Mouse (Mus musculus) CH12.LX (cell line): ENCODE data around the gene Cldn5. TPM values are rescaled to one million over a fixed set of nuclear protein-coding genes. Genes with fewer than 3 reads are reported as not detected.
A peak's percentile ranks its signal among the peaks of the same experiment; 100 is the strongest.

Source experiments
- DNase-seq: peaks from one replicate; pipeline ENCODE4 v3.0.0-alpha.2; 2013; ENCODE audit errors: extremely low read depth
- H3K27ac ChIP-seq: 2 replicates; pipeline ENCODE4 v1.5.1; 2012; ENCODE audit warnings: low read depth, mild to moderate bottlenecking, control low read depth, moderate library complexity; ENCODE audit not compliant: insufficient read depth
- H3K27me3 ChIP-seq: replicated peaks from 2 replicates; pipeline ENCODE3; 2012; ENCODE audit warnings: inconsistent platforms
- H3K36me3 ChIP-seq, 2 experiments: replicated peaks in 1 of 2; 2 replicates each; pipeline versions ENCODE3 to v1.6.1; 2012; ENCODE audit warnings: inconsistent platforms in 1 of 2, low read length in 1 of 2, mild to moderate bottlenecking in 1 of 2, mixed read lengths in 1 of 2, moderate library complexity in 1 of 2; ENCODE audit not compliant: control insufficient read depth in 1 of 2, insufficient read depth in 1 of 2
- H3K4me1 ChIP-seq, 2 experiments: 2 replicates each; pipeline ENCODE4 v1.6.1; 2012; ENCODE audit warnings: inconsistent platforms in 1 of 2, moderate library complexity in 1 of 2; ENCODE audit not compliant: insufficient read depth in 2 of 2, control insufficient read depth in 1 of 2
- H3K4me2 ChIP-seq: 2 replicates; pipeline ENCODE4 v1.6.1; 2012; ENCODE audit warnings: low read depth, mild to moderate bottlenecking, control low read depth; ENCODE audit not compliant: poor library complexity, insufficient read depth, severe bottlenecking
- H3K4me3 ChIP-seq, 3 experiments: fragments of 150-350 bp in 1 of 3; sonication (generic) in 1 of 3; replicated peaks in 1 of 3; 2 replicates each; pipeline versions ENCODE3 to v1.5.1; 2011 to 2012; ENCODE audit warnings: low read depth in 2 of 3, low read length in 2 of 3, mild to moderate bottlenecking in 2 of 3, moderate library complexity in 2 of 3, control low read depth in 1 of 3, improper control_type of control experiment in 1 of 3, inconsistent platforms in 1 of 3, mixed read lengths in 1 of 3; ENCODE audit not compliant: poor library complexity in 1 of 3
- H3K79me2 ChIP-seq: replicated peaks from 2 replicates; pipeline ENCODE4 v1.6.1; 2012; ENCODE audit warnings: mild to moderate bottlenecking, moderate library complexity; ENCODE audit not compliant: control insufficient read depth, poor library complexity, insufficient read depth, severe bottlenecking; ENCODE audit errors: extremely low read depth
- H3K9ac ChIP-seq: 2 replicates; pipeline ENCODE4 v1.6.1; 2012; ENCODE audit warnings: low read depth, mild to moderate bottlenecking, control low read depth, moderate library complexity; ENCODE audit not compliant: insufficient read depth
- H3K9me3 ChIP-seq: replicated peaks from 2 replicates; pipeline ENCODE3; 2012; ENCODE audit warnings: low read length, inconsistent platforms, mixed read lengths
- E2F4 ChIP-seq: IDR thresholded peaks from 2 replicates; pipeline ENCODE4 v1.6.1; 2011; ENCODE audit warnings: low read depth, low read length, improper control_type of control experiment; ENCODE audit not compliant: insufficient replicate concordance
- ELF1 ChIP-seq: IDR thresholded peaks from 2 replicates; pipeline ENCODE4 v1.6.1; 2014; ENCODE audit warnings: low read depth, mild to moderate bottlenecking, inconsistent platforms, low read length, improper control_type of control experiment
- EP300 ChIP-seq: IDR thresholded peaks from 2 replicates; pipeline ENCODE4 v1.6.1; 2011; ENCODE audit warnings: low read length, improper control_type of control experiment
- JUN ChIP-seq: IDR thresholded peaks from 2 replicates; pipeline ENCODE4 v1.6.1; 2011; ENCODE audit warnings: low read depth, mild to moderate bottlenecking, low read length, improper control_type of control experiment, moderate library complexity; ENCODE audit not compliant: insufficient read depth
- JUND ChIP-seq: conservative IDR thresholded peaks from 2 replicates; pipeline ENCODE4 v1.6.1; 2011; ENCODE audit warnings: low read depth, low read length, improper control_type of control experiment
- MAZ ChIP-seq: IDR thresholded peaks from 2 replicates; pipeline ENCODE4 v1.6.1; 2012; ENCODE audit warnings: low read depth, mild to moderate bottlenecking, inconsistent platforms, low read length, improper control_type of control experiment, moderate library complexity
- MXI1 ChIP-seq: IDR thresholded peaks from 2 replicates; pipeline ENCODE4 v1.6.1; 2011; ENCODE audit warnings: mild to moderate bottlenecking, low read depth, low read length, improper control_type of control experiment
- NELFE ChIP-seq: IDR thresholded peaks from 2 replicates; pipeline ENCODE4 v1.6.1; 2011; ENCODE audit warnings: low read depth, low read length, improper control_type of control experiment
- POLR2A ChIP-seq: IDR thresholded peaks from 2 replicates; pipeline ENCODE4 v1.6.1; 2011; ENCODE audit warnings: low read depth, mild to moderate bottlenecking, improper control_type of control experiment, low read length
- RAD21 ChIP-seq: IDR thresholded peaks from 2 replicates; pipeline ENCODE4 v1.6.1; 2011; ENCODE audit warnings: low read depth, mild to moderate bottlenecking, low read length, improper control_type of control experiment, moderate library complexity
- RCOR1 ChIP-seq: conservative IDR thresholded peaks from 2 replicates; pipeline ENCODE4 v1.6.1; 2012; ENCODE audit warnings: low read depth, mild to moderate bottlenecking, inconsistent platforms, low read length, improper control_type of control experiment
- ZKSCAN1 ChIP-seq: IDR thresholded peaks from 2 replicates; pipeline ENCODE4 v1.6.1; 2012; ENCODE audit warnings: low read depth, inconsistent platforms, low read length, improper control_type of control experiment, borderline replicate concordance
- ZNF384 ChIP-seq: IDR thresholded peaks from 2 replicates; pipeline ENCODE4 v1.6.1; 2012; ENCODE audit warnings: low read depth, low read length, improper control_type of control experiment, inconsistent platforms
- dilution Hi-C: fragments of 300-500 bp; cut with MboI; formaldehyde crosslinking; loops from 2 replicates; pipeline ENCODE4 v1.14.3; 2020; ENCODE audit warnings: low sequenced_read_pairs; ENCODE audit not compliant: extremely low pct_unique_long_range_greater_than_20kb, extremely low pct_ligation_motif_present
- in situ Hi-C: fragments of 300-500 bp; cut with MboI; formaldehyde crosslinking; loops from 3 replicates; pipeline ENCODE4 v1.14.3; 2019; ENCODE audit warnings: low sequenced_read_pairs, low pct_ligation_motif_present, low pct_unique_long_range_greater_than_20kb, mixed read lengths
- polyA plus RNA-seq: library from polyadenylated mRNA; unstranded; fragments of >175 nt; gene quantifications from 2 replicates; pipeline ENCODE4 v1.2.1, GENCODE M21; 2012; ENCODE audit warnings: low read depth; ENCODE audit not compliant: insufficient read length
- total RNA-seq, 2 experiments: library from RNA; depleted of rRNA; stranded (reverse); fragments of 300-350 nt in 1 of 2; fragments of >200 nt in 1 of 2; gene quantifications; 2 replicates each; pipeline ENCODE4 v1.2.3; 2012 to 2014

Cldn5 gene
- total RNA-seq (2012; rRNA removed) (not detected in 2 replicates), total RNA-seq (2014; rRNA removed) (not detected in 2 replicates), polyA plus RNA-seq (not detected in 2 replicates)

- Histone ChIP-seq H3K4me3 (no peak within 1 kb of the TSS), H3K9ac (no peak within 1 kb of the TSS), H3K27ac (no peak within 1 kb of the TSS), H3K79me2 (no peaks in the 10 kb centered on the region), H3K4me1 (no peaks in the 10 kb centered on the region), H3K36me3 (peaks cover 26 to 61% of the 10 kb centered on the region in 2 experiments), H3K9me3 (peaks cover 4% of the 10 kb centered on the region), H3K4me2 (no peak within 1 kb of the TSS), H3K27me3 (no peaks in the 10 kb centered on the region)
- DNase-seq: no peak
- dilution Hi-C loops (no loop called here), in situ Hi-C loops (loop anchor here (5.0 kb wide), 1 partner anchor 79 kb away; no protein-coding TSS in a partner anchor)
- TF ChIP-seq JUN: no peak
- no peak for TF ChIP-seq E2F4
- no peak for TF ChIP-seq NELFE
- no peak for TF ChIP-seq JUND
- no peak for TF ChIP-seq MAZ
- TF ChIP-seq EP300: no peak
- no peak for TF ChIP-seq POLR2A
- no peak for TF ChIP-seq RAD21
- no peak for TF ChIP-seq RCOR1
Observed at GRCm38 (mm10) chr16:18776556-18777100, at the start of gene Cldn5. Gene Cldn5 (plus strand): TSS chr16:18776847.

- dilution Hi-C loops: no loop called here
- H3K9me3 ChIP-seq: no peaks in the 10 kb centered on the region
- TF ChIP-seq ZNF384: peak; percentile 67
- TF ChIP-seq ELF1: no peak
- TF ChIP-seq, all 38 proteins: peak for 1
- Histone ChIP-seq H3K4me1 (peaks cover 0 to 17% of the 10 kb centered on the region in 2 experiments; a peak in 2 of 4 replicates), H3K4me3 (no peak overlapping the region), H3K79me2 (no peaks in the 10 kb centered on the region), H3K9ac (no peak overlapping the region), H3K27ac (no peak overlapping the region), H3K4me2 (no peak overlapping the region), H3K27me3 (peaks cover 3% of the 10 kb centered on the region), H3K36me3 (no peaks in the 10 kb centered on the region)
- in situ Hi-C loops: no loop called here
- peak; percentile 8 for DNase-seq
Observed at GRCm38 (mm10) chr16:18727536-18728499, 48.8 kb upstream of the Cldn5 start.

- Histone ChIP-seq H3K9me3 (no peaks in the 10 kb centered on the region), H3K4me2 (no peak overlapping the region), H3K4me1 (peaks cover 0 to 30% of the 10 kb centered on the region in 2 experiments; a peak in 2 of 4 replicates), H3K4me3 (no peak overlapping the region), H3K9ac (no peak overlapping the region), H3K27ac (no peak overlapping the region), H3K27me3 (peaks cover 3% of the 10 kb centered on the region), H3K36me3 (no peaks in the 10 kb centered on the region), H3K79me2 (no peaks in the 10 kb centered on the region)
- in situ Hi-C loops (no loop called here), dilution Hi-C loops (no loop called here)
- TF ChIP-seq ZKSCAN1: no peak
- TF ChIP-seq ELF1: no peak
- TF ChIP-seq MXI1: no peak
- DNase-seq: no peak
Observed at GRCm38 (mm10) chr16:18729185-18729584, 47.5 kb upstream of the Cldn5 start.
